Mouse (Mus musculus): ENCODE measurements around the gene Yeats2.

GRCm38 (mm10) chr16:20238646-20239045 lies 97.8 kb downstream of the Yeats2 start:
- TF ChIP-seq CTCF (IDR thresholded peaks at IDR 0.05; ENCODE audit: low read depth, low read length), result no peak
- no peak for TF ChIP-seq POLR2A (IDR thresholded peaks at IDR 0.05; ENCODE audit: extremely low read depth, insufficient read depth, low read length)

Measured in liver, adult 2 months (tissue).